Mouse (Mus musculus) adrenal gland (tissue): ENCODE data around the gene Igsf3.
"Not testable (repeated sequence)": the region's sequence is repeated elsewhere in the genome, so short reads cannot be mapped to it uniquely, and the experiment has no call there.

ENCODE experiments used
- intact Hi-C: fragments of 180-260 bp; cut with DNase I; formaldehyde crosslinking; loops from one replicate; pipeline ENCODE4 v1.15.1; 2025

The Igsf3 gene

DNA sequence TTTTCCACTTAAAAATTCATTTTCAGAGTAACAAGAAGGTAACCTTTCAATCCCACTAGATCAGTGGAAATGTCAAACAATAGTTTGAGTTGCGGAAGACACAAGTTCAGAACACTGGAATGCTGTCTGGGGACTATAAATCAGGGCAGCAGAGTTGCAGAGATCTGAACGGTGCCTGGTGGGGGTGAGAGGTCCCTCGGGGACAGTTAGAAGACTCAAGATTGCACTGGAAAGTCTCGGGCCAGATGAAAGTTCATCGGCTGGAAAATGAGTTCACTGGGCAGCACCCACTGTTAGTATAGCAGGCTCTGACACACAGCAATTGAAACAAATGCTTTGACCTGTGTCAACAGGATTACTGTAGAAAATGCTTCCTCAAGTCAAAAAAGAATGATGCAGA is 24.6 kb downstream of the Igsf3 start:
- intact Hi-C loops: no loop called here

DNA sequence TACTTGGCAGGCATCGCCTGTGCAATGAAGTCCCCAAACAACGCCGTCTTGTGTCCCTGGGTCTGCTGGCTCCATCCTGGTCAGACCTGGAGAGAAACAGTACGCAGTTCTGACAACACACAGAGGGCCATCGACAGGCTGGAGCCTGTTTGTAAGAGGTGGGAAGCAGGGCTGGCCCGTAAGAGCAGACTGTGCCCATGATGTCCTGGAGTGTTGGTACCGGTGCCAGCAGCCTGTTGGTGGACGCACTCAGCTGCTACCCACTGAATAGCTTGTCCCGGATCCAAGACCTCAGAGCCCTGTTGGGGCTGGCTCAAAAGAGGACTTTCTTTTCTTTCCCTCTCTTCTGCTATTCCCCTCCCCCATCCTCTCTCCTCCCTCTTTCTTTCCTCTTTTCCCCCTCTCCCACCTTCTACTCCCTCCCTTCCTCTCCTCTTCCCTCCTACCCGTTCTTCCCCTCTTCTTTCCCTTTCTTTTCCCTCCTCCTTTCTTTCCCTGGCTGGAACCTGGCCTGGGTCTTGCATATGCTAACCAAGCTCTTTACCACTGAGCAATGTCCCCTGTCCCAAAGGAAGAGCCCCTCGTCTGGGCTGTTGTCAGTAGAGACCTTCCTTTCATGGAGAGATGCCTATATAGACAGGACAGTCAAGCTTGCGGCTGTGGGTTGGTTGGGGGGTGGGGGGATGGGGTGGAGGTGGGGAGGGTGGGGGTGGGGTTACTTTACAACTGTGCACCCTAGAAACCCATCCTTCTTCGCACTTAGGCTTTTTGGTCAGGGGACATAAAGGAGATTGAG is 27.9 kb downstream of the Igsf3 start:
- intact Hi-C loops: no loop called here

DNA sequence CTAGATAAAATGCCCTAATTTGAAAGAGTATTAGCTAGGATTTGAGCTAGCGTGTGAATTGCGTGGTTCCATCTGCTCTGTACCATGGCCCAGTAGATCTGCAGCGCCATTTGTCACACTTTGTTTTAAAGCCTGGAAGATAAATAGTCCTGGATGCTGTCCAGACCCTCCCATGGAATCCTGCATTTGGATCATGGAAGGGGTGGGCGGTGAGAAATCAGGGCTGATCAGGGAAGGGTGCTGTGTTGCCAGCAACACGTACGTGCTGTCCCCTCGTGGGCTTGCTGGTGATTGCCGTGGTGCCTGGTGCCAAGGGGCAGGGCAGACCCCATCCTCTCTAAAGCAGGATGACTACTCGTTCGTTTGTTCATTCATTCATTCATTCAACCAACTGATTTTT is 28.6 kb downstream of the Igsf3 start:
- intact Hi-C loops: no loop called here

DNA sequence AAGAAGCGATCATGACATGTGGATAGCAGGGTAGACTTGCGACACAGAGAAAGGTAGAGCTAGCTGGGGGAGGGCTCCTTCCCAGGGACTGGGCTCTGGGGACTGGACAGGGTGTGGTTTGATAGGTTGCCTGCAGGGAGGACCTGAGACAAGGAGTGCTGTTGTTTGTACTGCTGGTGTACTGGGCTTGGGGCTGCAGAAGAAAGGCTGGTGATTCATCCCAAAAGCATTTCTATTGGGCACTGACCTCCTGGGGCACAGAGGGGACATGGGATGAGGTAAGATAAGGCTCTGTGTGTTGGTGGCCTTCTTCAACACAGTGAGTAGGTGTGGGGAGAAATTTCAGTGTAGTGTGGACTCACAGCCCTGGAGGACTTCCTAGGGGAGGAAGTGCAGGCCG is 29.2 kb downstream of the Igsf3 start:
- intact Hi-C loops: no loop called here

DNA sequence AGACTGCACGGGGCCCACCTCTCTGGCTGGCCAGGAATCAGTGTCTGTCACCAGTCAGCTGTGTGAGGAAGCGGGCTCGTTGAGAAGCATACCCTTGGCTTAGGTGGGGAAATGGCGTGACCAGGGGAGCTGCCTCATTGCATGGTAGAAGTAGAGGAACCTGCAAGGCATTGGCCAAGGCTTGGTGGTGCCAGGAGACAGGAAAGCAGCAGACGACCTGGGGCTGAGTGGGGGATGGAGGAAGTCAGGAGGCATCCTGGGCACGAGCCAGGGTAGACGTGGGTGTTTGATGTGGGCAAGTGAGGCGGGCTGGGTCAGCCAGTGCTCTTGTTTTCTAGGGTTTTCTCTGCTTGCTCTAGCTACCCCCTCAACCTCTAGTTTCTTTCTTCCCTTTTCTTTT is 30.7 kb downstream of the Igsf3 start:
- intact Hi-C loops: no loop called here

DNA sequence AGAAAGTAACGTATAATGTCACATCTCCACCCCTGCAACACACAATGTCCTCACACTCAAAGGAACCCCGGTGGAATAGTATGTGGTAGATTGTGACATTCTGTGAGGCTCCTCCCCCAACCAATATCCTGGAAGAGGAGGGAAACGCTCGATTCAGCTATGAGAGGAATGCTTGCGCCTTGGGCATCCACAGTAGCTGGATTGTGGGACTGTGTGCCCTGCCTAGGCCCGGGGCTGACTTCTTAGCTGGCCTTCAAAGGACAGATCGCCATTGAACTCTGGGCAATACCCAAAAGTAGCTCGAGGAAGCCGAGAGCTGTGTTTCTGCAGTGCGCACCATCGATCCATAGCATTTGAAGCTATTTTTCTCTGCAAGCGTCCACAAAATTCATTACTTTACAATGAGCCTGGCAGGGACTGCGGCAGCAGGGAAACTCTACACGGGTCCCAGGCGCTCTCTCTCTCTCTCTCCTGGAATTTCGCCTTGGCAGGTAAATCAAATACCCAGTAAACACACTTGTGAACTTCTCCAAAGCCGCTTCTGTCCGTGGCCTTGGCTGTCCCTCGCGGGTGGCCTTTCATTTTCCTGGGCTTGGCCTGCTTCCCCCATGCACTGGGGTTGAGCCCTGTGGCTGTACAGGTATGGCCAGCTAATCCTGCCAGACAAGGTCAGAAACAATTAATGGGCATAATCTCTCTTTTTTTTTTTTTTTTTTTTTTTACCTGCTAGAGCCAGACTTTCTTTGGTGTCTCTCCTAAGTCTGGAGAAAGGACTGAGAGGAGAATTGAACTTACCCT is 32.3 kb downstream of the Igsf3 start:
- intact Hi-C loops: no loop called here

DNA sequence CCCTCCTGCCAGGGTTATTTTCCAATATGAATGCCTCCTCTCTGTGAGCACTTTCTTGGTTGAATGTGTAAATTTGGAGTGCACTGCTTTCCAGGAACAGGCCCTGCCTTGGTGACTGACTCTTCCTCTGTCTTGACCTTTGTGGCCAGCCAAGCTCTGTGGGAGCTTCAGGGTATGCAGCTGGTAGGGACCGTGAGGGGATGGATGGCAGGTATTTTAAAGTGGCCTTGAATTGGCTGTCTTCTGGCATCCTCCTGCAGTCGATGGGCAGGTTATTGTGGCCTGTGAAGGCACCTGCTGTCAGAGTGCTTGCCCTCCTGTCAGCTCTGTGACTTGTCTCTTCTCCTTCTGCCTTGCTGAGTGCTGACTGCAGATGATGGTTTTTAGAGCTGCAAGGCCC is 33.3 kb downstream of the Igsf3 start:
- intact Hi-C loops: no loop called here

DNA sequence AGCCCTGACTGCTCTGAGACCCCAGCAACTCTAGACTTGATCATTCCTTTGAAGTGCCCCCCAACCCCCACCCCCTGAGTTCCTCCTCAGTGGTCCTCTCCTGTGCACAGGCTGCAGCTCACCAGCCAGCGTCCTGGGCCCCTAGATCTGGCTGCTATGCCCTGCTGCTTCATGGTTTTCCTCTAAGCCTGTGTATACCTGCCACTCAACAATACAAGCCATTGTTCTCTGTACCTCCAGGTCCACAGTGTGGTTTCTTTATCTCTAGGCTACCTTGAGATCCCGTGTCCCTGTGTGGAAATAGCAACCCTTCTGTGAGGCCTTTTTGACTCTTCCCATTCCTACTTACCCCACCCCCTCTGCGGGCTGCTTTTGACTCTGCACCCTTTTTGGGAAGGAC is 33.9 kb downstream of the Igsf3 start:
- intact Hi-C loops: no loop called here

DNA sequence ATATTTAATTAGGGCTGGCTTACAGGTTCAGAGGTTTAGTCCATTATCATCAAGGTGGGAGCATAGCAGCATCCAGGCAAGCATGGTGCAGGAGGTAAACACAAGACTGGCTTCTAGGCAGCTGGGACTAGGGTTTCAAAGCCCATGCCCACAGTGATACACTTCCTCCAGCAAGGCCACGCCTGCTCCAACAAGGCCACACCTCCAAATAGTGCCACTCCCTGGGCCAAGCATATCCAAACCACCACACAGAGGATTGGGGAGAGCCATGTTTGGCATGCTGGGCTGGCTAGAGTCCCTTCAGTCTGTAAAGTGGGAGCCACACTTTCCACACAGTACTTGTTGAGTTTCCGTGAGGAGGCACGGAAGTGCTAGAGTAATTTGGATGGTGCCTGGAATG is 34.7 kb downstream of the Igsf3 start:
- intact Hi-C loops: no loop called here

DNA sequence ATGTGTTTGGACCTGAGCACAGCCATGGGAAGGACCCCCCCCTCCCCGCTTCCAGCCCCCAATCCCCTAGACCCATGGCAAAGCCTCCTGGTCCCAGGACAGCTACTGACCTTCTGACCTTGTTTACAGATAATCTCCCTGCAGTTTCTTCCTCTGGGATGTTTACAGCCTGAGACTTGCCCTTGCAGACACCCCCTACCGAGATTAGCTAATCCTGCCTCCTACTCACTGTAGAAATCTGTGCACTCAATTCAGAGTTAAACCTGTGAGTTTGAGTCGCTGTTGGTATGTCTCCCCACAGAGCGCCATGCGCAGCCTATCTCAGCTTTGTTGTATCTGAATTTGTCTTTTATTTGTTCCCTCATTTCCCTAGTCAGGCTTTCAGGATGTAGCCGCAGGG is 35.2 kb downstream of the Igsf3 start:
- intact Hi-C loops: no loop called here

DNA sequence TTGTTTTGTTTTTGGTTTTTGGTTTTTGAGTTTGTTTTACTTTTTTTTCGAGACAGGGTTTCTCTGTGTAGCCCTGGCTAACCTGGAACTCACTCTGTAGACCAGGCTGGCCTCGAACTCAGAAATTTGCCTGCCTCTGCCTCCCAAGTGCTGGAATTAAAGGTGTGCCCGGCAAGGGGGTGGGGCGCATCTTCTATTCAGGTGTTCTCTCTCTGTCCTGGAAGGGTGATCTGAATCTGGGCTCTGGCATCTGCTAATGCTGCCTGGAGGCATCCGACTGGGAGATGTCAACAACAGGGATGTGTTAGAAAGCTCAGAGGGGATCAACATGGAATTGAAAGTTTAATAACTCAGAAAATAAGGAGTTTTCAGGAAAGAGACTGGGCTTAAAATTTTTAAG is 36.1 kb downstream of the Igsf3 start:
- intact Hi-C loops: not testable (repeated sequence)

DNA sequence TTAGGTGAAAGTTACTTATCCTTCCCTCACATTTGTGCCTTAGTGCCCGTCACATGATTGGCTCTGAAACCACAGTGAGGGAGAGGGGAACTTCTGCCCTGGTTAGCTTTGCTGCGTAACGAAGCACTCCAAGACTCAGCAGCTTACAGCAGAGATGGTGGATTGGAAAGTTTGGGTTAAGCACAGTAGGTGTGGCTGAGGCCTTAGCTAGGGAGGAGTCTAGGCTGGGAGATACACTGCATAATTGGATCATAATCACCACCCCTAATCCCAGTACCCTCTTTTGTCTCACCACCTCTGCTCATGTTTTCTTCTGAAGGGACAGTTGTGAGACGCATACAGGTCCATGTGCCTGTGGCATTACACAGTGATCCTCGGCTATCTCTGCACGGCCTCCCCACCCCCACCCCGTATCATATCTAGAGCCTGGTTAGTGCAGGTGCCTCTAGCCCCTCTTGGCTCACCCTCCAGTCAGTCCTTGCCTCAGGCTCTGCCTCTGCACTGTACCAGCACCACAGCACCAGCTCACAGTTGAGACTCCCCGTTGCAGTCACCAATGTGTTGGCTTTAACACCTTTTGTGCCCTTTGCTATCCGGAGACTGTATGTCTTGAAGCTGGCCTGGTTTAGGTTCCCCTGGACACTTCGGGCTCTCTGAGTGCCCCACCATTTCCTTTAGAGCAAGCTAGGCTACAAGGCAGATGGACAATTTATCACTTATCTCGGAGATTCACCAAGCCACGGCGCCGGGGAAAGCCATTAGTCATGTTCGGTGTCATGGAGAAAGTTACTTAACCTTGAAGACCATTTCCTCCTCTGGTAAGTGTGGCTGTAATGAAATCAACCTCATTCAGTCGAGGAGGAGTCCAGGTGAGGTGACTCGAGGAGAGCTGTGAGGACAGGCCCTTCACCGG is 42.1 kb downstream of the Igsf3 start:
- intact Hi-C loops: no loop called here

DNA sequence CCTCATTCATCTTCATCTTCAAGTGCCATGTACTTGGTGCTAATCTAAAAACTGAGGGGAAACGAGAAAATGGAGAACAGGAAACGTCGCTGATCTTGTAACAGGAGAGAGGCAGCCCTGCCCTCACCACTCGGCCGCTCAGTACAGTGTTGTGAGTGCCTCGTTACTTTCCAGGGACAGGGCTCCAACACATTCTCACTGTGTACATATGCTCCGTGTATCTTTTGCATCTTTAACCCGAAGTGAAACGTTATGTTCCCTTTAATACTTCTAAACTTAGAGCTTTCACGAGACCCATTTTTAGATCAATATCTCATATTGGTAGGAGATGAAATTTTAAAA is 42.7 kb downstream of the Igsf3 start:
- intact Hi-C loops: no loop called here

DNA sequence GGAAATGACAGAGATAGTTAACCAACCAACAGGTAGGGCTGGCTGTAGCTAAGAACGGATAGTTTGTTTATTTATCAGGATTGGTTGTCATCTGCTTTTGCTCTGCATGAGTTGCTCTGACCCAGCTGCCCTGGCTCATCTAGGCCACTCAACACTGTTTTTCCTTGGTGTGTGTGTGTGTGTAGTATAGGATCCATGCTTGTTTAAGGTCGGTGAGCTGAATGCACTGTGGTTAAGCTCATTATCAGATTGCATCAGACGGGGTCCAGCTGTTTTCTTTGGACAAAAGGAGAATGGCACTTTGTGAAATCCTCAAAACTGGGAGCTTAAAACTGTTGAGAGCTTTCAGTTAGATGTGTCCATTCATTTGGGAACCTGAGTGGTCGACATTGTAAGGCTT is 46.3 kb downstream of the Igsf3 start:
- intact Hi-C loops: no loop called here

DNA sequence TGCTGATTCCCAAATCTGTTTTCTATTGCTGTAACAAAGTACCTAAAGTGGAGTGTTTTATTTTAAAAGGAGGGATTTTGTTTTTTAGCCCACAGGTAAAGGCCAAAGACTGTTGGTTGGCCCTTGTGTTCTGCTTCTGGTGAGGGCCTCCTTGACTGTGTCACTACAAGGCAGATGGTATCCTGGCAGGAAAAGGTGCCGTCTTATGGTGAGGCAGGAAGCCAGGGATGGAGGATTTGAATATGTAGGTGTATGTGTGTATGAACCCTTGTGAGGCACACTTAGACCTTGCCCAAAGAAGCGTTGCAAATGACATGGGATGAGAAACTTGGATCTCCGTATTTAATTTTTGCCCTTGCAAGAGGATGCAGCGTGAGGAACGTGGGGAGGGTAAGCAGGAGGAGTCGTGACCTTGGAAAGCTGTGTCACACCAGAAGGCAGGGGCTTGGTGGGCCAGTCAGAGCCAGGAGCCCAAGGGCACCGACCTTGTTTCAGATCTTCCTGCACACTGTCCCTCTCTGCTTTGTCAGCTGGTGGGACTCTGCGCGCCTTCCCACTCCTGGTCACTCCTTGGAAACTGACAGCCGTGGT is 47.5 kb downstream of the Igsf3 start:
- intact Hi-C loops: no loop called here

DNA sequence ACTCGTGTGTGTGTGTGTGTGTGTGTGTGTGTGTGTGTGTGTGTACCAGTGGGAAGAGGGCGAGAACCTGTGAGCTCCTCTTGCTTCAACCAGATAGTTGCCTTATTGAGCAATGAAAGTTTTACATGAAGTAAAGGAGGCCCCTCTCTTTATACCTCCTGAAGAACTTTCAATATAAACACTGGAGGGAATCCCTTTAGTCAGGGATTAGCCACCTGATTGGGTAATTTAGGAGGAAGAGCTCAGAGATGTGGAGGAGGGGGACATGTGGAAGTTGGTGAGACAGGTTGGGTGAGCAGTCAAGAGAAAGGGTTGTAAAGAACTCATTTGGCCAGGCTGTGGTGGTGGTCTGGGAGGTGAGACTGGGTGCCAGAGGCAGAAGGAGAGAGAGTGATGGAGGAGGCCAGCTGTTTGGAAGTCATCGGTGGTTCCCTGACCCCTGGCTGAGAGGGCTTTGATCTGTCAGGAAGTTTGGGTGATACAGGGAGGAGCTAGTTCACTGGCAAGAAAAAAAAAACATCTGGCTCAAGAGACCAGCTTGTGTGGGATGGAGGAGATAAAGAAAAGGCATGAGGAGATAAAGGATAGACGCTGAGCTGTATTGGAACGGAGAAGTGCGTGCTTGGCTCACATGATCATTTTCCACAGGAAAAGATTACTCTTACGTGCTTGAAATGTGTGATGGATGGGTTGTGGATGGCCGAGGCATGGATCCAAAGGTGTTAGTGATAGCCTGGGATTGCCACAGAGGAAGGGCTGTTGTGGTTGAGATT is 53.3 kb downstream of the Igsf3 start:
- intact Hi-C loops: no loop called here

DNA sequence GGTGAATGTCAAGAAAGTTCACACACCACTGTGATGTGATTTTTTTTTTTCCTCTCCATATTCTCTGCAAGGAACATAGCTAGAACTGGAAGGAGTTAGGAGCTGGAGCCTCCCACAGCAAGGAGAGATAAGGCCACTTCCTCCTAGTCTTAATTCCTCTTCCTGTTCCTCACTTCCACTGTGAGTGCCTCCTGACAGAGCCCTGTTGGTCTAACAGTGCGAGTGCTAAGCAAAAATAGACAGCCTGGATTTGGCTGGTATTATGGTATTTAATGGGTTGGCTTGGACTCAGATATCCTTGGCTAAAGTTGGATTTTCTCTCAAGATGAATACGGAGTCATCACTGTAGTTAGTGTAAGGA is 53.9 kb downstream of the Igsf3 start:
- intact Hi-C loops: no loop called here

DNA sequence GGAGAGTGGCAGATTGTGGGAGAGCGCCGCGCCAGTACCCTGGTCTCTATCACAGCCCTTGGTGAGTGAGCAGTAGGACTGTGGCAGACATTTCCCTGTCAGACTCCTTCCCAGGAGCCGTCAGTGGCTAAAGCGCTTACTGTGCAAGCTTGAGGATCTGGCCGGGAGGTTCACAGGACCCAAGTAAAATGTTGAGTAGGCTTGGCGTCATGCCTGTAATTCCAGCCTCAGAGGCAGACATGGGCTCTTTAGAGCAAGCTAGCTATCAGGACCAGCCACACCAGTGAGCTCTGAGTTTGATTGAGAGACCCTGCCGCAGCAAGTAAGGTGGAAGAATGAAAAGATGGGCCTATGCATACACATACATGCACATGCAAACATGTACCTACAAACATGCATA is 58.8 kb downstream of the Igsf3 start:
- intact Hi-C loops: no loop called here

DNA sequence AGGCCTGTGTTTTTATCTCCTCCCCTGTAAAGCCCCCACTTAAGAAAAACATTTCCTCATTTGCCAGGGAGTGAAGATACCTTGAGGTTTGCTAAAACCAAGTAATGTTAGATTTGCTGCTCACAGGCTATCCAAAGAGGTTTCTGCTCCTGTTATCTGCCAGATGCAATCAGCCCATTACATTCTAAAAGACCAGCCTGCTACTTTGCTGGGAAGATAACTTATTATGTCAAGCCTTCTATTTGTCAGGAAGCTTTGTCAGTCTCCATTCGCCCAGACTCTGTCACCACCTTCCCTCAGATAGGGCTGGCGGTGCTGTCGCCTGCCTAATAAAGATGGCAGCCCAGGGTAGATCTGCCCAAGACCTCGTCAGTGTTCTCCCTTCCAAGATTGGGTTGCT is 59.6 kb downstream of the Igsf3 start:
- intact Hi-C loops: no loop called here

DNA sequence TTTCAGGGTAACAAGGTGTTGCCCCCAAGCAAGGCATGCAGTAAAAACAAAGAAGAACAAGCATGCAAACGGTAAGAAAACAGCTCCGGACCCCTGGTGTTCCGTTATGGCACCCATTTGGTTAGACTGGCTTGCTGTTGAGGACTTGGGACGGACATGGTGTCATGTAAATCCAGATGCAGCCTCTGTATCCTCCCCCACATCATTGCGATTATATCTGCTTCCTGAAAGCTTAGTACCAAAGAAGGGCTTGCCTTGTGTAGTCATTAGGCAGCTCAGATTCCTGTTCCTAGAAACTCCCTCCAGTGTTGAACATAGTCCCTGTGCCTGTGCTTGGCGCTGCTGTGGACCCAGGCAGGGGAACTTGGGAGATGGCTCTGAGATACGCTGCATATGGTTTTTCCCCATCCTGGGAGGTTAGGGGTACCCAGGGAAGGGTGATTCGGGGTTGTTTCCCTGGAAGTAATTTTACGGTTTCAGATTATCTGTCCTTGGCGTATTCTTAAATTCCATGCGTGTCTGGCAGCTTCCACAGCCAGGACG is 60.2 kb downstream of the Igsf3 start:
- intact Hi-C loops: no loop called here
